Mouse (Mus musculus) adrenal gland, postnatal 36 days (tissue): ENCODE results near the gene Pax6. TPM values are rescaled to one million over a fixed set of nuclear protein-coding genes. Genes with fewer than 3 reads are reported as not detected.
A peak's percentile ranks its signal among the peaks of the same experiment; 100 is the strongest.

Source experiments
- DNase-seq, 2 experiments: peaks; one replicate each; pipeline ENCODE4 v3.0.0; 2021; ENCODE audit warnings: mixed read lengths in 1 of 2
- long read RNA-seq, 2 experiments: library from polyadenylated mRNA; stranded (forward); transcript quantifications; one replicate each; pipeline ENCODE4 v2.0.0; 2021; ENCODE audit warnings: borderline sequencing depth in 2 of 2
- total RNA-seq, 2 experiments: library from RNA; stranded (reverse); gene quantifications; 2 replicates each; pipeline ENCODE4 v1.2.3; 2021

Pax6 gene
- total RNA-seq, result not detected
- long read RNA-seq, experiment 1, result 0 reads
- long read RNA-seq, experiment 2, result 0 reads

GRCm38 (mm10) chr2:105668271-105669270 is at the start of gene Pax6:
Gene Pax6 (plus strand): TSS chr2:105668900.
- peak; percentile 21 to 22 for DNase-seq

GRCm38 (mm10) chr2:105648933-105649332 is 19.8 kb upstream of the Pax6 start:
- DNase-seq, result no peak

- DNase-seq, result no peak
These were observed 12.2 kb upstream of the Pax6 start for GRCm38 (mm10) chr2:105656456-105656855.

GRCm38 (mm10) chr2:105659350-105659749 is 9.3 kb upstream of the Pax6 start:
- no peak for DNase-seq

- DNase-seq, result no peak
These were observed 8.5 kb upstream of the Pax6 start for GRCm38 (mm10) chr2:105659926-105660873.

GRCm38 (mm10) chr2:105660874-105661622 is 7.7 kb upstream of the Pax6 start:
- DNase-seq, result no peak

- no peak for DNase-seq
These were observed 7.1 kb upstream of the Pax6 start for GRCm38 (mm10) chr2:105661623-105662066.

GRCm38 (mm10) chr2:105662121-105662520 is 6.6 kb upstream of the Pax6 start:
- no peak for DNase-seq

GRCm38 (mm10) chr2:105662606-105663005 is 6.1 kb upstream of the Pax6 start:
- no peak for DNase-seq

- no peak for DNase-seq
These were observed 5.6 kb upstream of the Pax6 start for GRCm38 (mm10) chr2:105663101-105663511.

GRCm38 (mm10) chr2:105664996-105665395 is 3.7 kb upstream of the Pax6 start:
- no peak for DNase-seq

GRCm38 (mm10) chr2:105665491-105666250 is 3.0 kb upstream of the Pax6 start:
- DNase-seq, result no peak

GRCm38 (mm10) chr2:105666331-105666730 is 2.4 kb upstream of the Pax6 start:
- no peak for DNase-seq

GRCm38 (mm10) chr2:105666763-105667625 is 1.7 kb upstream of the Pax6 start:
- DNase-seq, result no peak

GRCm38 (mm10) chr2:105667626-105667950 is 1.1 kb upstream of the Pax6 start:
- no peak for DNase-seq

GRCm38 (mm10) chr2:105669371-105669861 is 716 bp downstream of the Pax6 start:
- DNase-seq, result no peak

- no peak for DNase-seq
These were observed 1.4 kb downstream of the Pax6 start for GRCm38 (mm10) chr2:105669881-105670730.

- no peak for DNase-seq
These were observed 2.0 kb downstream of the Pax6 start for GRCm38 (mm10) chr2:105670731-105671095.
